26 mouse cellular contexts compared by ENCODE assay signal in genomic region chr10:41819307-41819706, GRCm38 (mm10). TPM values are rescaled to one million over a fixed set of nuclear protein-coding genes. Genes with fewer than 3 reads are reported as not detected.
DNase-seq lines count a peak whose midpoint lies in the region; ATAC-seq and TF ChIP-seq lines count a peak whose summit lies in the region.
"Had no signal": no experiment of that assay in that cellular context is flagged by ENCODE, and none has a peak within 500 bp of the region (broad histone marks: within the 10 kb centered on the region; RNA-seq: fewer than 3 reads in every experiment).

No protein-coding gene starts in this region.

- no peaks in the 10 kb centered on the region for H3K36me3 ChIP-seq in heart, embryonic 16.5 days (ENCODE audit: control insufficient read depth, insufficient read depth)
- no peaks in the 10 kb centered on the region for H3K36me3 ChIP-seq in heart, embryonic 10.5 days
- H3K36me3 ChIP-seq in liver, postnatal 0 days (replicated peaks; ENCODE audit: insufficient read depth, low read length), result no peaks in the 10 kb centered on the region
- H3K36me3 ChIP-seq: heart, embryonic 13.5 days; hindbrain, embryonic 13.5 days; kidney, embryonic 15.5 days; limb, embryonic 13.5 days; liver, embryonic 12.5 days; midbrain, embryonic 12.5 days had no signal

- no peak overlapping the region for H3K4me3 ChIP-seq in gastrocnemius, adult 2 months
- H3K4me3 ChIP-seq in heart, embryonic 16.5 days (ENCODE audit: low read length), result no peak overlapping the region
- no peak overlapping the region for H3K4me3 ChIP-seq in heart, embryonic 10.5 days
- H3K4me3 ChIP-seq in liver, postnatal 0 days (ENCODE audit: low read depth, low read length), result no peak overlapping the region
- H3K4me3 ChIP-seq: heart, embryonic 13.5 days; hindbrain, embryonic 13.5 days; kidney, embryonic 15.5 days; limb, embryonic 13.5 days; liver, embryonic 12.5 days; midbrain, embryonic 12.5 days had no signal

- ATAC-seq in heart, embryonic 16.5 days (replicated peaks; ENCODE audit: extremely low read depth, insufficient read depth, low FRiP score), result peak; percentile 61; the same call in 1 of the 2 replicates
- no peak for ATAC-seq in liver, postnatal 0 days
- ATAC-seq: CD4-positive, CD25-positive, alpha-beta regulatory T cell, adult 4 months; liver, embryonic 12.5 days had no signal

- H3K4me1 ChIP-seq in heart, embryonic 16.5 days (ENCODE audit: control insufficient read depth, insufficient read depth, low read length), result peaks cover 22% of the 10 kb centered on the region
- H3K4me1 ChIP-seq in heart, embryonic 10.5 days, result peaks cover 2% of the 10 kb centered on the region
- peaks cover 11% of the 10 kb centered on the region for H3K4me1 ChIP-seq in liver, postnatal 0 days (ENCODE audit: insufficient read depth)
- H3K4me1 ChIP-seq: limb, embryonic 13.5 days had no signal

- peak; percentile 60 for DNase-seq in cerebellum, adult 9-10 months
- no peak for DNase-seq in cerebellum, postnatal 4 days (ENCODE audit: low spot score in 2 of 2)
- no peak for DNase-seq in gastrocnemius, adult 2 months
- no peak for DNase-seq in gastrocnemius, postnatal 4 days (ENCODE audit: low spot score in 2 of 2)
- no peak for DNase-seq in heart, embryonic 10.5 days (ENCODE audit: low spot score)
- DNase-seq in liver, postnatal 0 days, result no peak
- DNase-seq: adrenal gland, postnatal 36 days; cerebellum, adult 11-12 months; cerebellum, postnatal 25 days; embryo, embryonic 11 days; gastrocnemius, postnatal 14 days; kidney, adult 11 months; kidney, postnatal 4 days; lung, adult 2 months; lung, postnatal 14 days; thymus, adult 2 months; thymus, postnatal 4 days had no signal

- no peak overlapping the region; the same call in 1 of the 2 replicates for H3K4me2 ChIP-seq in heart, embryonic 16.5 days (ENCODE audit: low read depth, low read length)
- H3K4me2 ChIP-seq in liver, postnatal 0 days (ENCODE audit: low read depth, low read length), result no peak overlapping the region
- H3K4me2 ChIP-seq: heart, embryonic 13.5 days; hindbrain, embryonic 13.5 days; kidney, embryonic 15.5 days; limb, embryonic 13.5 days; liver, embryonic 12.5 days; midbrain, embryonic 12.5 days had no signal

- H3K9me3 ChIP-seq in heart, embryonic 16.5 days (replicated peaks; ENCODE audit: control insufficient read depth, low read length), result no peaks in the 10 kb centered on the region
- H3K9me3 ChIP-seq in heart, embryonic 10.5 days, result no peaks in the 10 kb centered on the region
- no peaks in the 10 kb centered on the region for H3K9me3 ChIP-seq in liver, postnatal 0 days (ENCODE audit: low read length)
- H3K9me3 ChIP-seq: heart, embryonic 13.5 days; hindbrain, embryonic 13.5 days; kidney, embryonic 15.5 days; limb, embryonic 13.5 days; liver, embryonic 12.5 days; midbrain, embryonic 12.5 days had no signal

- intact Hi-C loops in gastrocnemius, adult 2 months (cut with DNase I), result no loop called here

- TF ChIP-seq CTCF in gastrocnemius, adult 2 months (IDR thresholded peaks at IDR 0.05), result no peak
- no peak for TF ChIP-seq CTCF in liver, postnatal 0 days (IDR thresholded peaks at IDR 0.05; ENCODE audit: low read depth)

- no peak overlapping the region for H3K9ac ChIP-seq in heart, embryonic 16.5 days (ENCODE audit: low read length)
- no peak overlapping the region for H3K9ac ChIP-seq in liver, postnatal 0 days (replicated peaks)
- H3K9ac ChIP-seq: heart, embryonic 13.5 days; hindbrain, embryonic 13.5 days; kidney, embryonic 15.5 days; limb, embryonic 13.5 days; liver, embryonic 12.5 days; midbrain, embryonic 12.5 days had no signal

- H3K27me3 ChIP-seq in heart, embryonic 16.5 days (ENCODE audit: control insufficient read depth, insufficient read depth, low read length), result no peaks in the 10 kb centered on the region
- no peaks in the 10 kb centered on the region for H3K27me3 ChIP-seq in heart, embryonic 10.5 days (ENCODE audit: insufficient read depth, poor library complexity, severe bottlenecking)
- H3K27me3 ChIP-seq in liver, postnatal 0 days (ENCODE audit: insufficient read depth, low read length), result no peaks in the 10 kb centered on the region
- H3K27me3 ChIP-seq: heart, embryonic 13.5 days; hindbrain, embryonic 13.5 days; kidney, embryonic 15.5 days; limb, embryonic 13.5 days; liver, embryonic 12.5 days; midbrain, embryonic 12.5 days had no signal

- no peak for TF ChIP-seq EP300 in liver, postnatal 0 days (IDR thresholded peaks at IDR 0.05; ENCODE audit: low read depth)

- 55% methylated on average over 3 of the region's 3 CpGs for WGBS in heart, embryonic 16.5 days
- WGBS in heart, embryonic 10.5 days, result 85% methylated on average over 3 of the region's 3 CpGs
- 83% methylated on average over 3 of the region's 3 CpGs for WGBS in liver, postnatal 0 days (ENCODE audit: insufficient replicate concordance)

- peak overlapping the region; percentile 84 for H3K27ac ChIP-seq in gastrocnemius, adult 2 months
- 0 out of 2 replicates have a peak overlapping the region, but pooled peaks have one; percentile 64 for H3K27ac ChIP-seq in heart, embryonic 16.5 days (ENCODE audit: low read length)
- H3K27ac ChIP-seq in heart, embryonic 10.5 days, result no peak overlapping the region
- no peak overlapping the region for H3K27ac ChIP-seq in liver, postnatal 0 days (ENCODE audit: low read depth)
- H3K27ac ChIP-seq: heart, embryonic 13.5 days; hindbrain, embryonic 13.5 days; kidney, embryonic 15.5 days; limb, embryonic 13.5 days; liver, embryonic 12.5 days; midbrain, embryonic 12.5 days; stomach, postnatal 0 days had no signal

RNA-seq across cellular contexts. Expression of gene Sesn1, which starts 9.6 kb away (rescaled TPM):
- 10 to 100 TPM; 18.5 to 52.7 TPM for total RNA-seq in gastrocnemius, adult 2 months (2021)
- total RNA-seq in gastrocnemius, postnatal 4 days (2021), result 10 to 100 TPM; 60.4 to 66.3 TPM
- polyA plus RNA-seq in heart, embryonic 16.5 days (2015; fragmentation: Nextera tagmentation; extraction: Ambion mirVana), result 40.7 and 45.2 TPM in 2 replicates
- polyA plus RNA-seq in heart, embryonic 10.5 days (2016; fragmentation: Nextera tagmentation; extraction: Ambion mirVana), result 18.9 and 20.6 TPM in 2 replicates
- polyA plus RNA-seq in liver, postnatal 0 days (2015; fragmentation: Nextera tagmentation; extraction: Ambion mirVana), result 15.8 and 16.4 TPM in 2 replicates

RNA-seq across cellular contexts. Expression of gene Cep57l1, which starts 9.6 kb away (rescaled TPM):
- 1 to 10 TPM; 2.7 to 3.1 TPM for total RNA-seq in gastrocnemius, adult 2 months (2021)
- total RNA-seq in gastrocnemius, postnatal 4 days (2021), result 1 to 10 TPM; 5.4 to 6.5 TPM
- 18.8 and 22.6 TPM in 2 replicates for polyA plus RNA-seq in heart, embryonic 16.5 days (2015; fragmentation: Nextera tagmentation; extraction: Ambion mirVana)
- polyA plus RNA-seq in heart, embryonic 10.5 days (2016; fragmentation: Nextera tagmentation; extraction: Ambion mirVana), result 22.1 and 23.6 TPM in 2 replicates
- polyA plus RNA-seq in liver, postnatal 0 days (2015; fragmentation: Nextera tagmentation; extraction: Ambion mirVana), result 6.3 and 7.0 TPM in 2 replicates

Comparison
In these comparisons a context has a peak if more than half of its experiments do, and no peak if none do; other contexts are left out.
1. H3K27ac ChIP-seq: peak in gastrocnemius, adult 2 months (single experiment) and heart, embryonic 16.5 days (single experiment); none in heart, embryonic 10.5 days (single experiment) and liver, postnatal 0 days (single experiment).